Mouse (Mus musculus): ENCODE measurements around the gene Elp4.

The Elp4 gene

DNA sequence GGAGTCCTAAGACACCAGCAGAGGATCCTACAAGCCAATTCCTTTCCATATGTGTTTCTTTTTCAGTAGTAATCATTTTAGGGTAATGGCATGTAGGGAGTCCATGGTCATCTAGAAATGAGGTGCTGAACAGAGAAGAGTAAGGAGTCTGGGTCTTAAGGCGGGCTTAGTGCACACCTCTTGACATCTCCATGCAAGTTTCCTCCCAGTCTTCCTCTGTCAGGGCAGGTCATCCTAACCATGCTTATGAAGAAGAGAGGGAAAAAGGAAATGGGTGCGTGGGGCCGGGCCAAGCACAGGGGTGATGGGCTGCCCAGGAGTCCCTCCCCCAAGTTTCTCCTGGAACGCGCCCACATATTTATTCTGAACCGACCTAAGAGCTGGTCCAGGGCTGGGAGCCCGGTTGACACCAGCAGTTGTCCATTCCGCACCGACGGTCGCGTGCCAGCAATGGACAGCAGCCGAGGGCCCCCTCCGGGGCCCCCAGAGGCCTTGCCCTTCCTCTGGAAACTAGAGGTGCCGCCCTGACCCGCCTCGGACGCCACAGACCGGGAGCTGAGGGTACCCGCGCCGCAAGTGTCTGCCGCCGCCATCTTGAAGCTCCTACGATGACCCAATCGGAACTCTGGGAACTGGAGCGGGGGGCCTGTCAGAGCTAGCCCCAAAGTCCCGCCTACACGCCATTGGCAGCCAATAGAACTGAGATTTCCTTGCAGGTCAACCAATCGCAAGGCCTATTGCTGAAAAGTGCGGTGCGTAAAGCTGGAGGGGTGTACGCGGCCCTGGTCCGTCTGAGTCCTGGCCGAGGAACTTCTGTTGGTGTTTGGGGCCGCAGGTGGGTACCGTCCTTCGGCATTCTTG, at the start of gene Elp4, which contains the start of gene Immp1l:
Gene Elp4, minus strand, starts transcription at position 669 of the 861 bp plus-strand sequence.
Gene Immp1l, plus strand, starts transcription at position 743 of the 861 bp plus-strand sequence.
- in situ Hi-C loops (cut with MboI; ENCODE audit: low pct_unique_long_range_greater_than_20kb in 1 of 2, low sequenced_read_pairs in 2 of 2, unreplicated experiment in 1 of 2), result no loop called here

DNA sequence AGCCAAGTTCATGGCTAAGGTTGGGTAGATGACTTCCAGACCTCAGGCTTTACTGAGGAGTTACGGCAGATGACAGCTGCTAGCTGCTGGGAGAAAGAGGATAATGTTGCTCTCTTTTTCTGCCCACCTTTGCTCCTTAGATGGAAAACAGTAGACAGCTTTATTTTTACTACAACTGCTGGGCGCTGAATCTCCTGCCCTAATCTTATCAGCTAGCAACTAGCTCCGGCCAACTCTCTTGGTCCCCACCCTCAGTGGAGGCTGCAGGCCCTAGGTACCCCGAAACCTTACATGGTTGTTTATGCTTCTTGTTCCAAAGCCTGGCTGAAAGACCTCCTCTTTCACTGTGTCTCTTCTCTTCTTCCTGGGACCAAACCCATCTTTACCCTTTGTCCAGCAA, 49.5 kb upstream of the Elp4 start:
- in situ Hi-C loops (cut with MboI; ENCODE audit: low pct_unique_long_range_greater_than_20kb in 1 of 2, low sequenced_read_pairs in 2 of 2, unreplicated experiment in 1 of 2), result no loop called here

DNA sequence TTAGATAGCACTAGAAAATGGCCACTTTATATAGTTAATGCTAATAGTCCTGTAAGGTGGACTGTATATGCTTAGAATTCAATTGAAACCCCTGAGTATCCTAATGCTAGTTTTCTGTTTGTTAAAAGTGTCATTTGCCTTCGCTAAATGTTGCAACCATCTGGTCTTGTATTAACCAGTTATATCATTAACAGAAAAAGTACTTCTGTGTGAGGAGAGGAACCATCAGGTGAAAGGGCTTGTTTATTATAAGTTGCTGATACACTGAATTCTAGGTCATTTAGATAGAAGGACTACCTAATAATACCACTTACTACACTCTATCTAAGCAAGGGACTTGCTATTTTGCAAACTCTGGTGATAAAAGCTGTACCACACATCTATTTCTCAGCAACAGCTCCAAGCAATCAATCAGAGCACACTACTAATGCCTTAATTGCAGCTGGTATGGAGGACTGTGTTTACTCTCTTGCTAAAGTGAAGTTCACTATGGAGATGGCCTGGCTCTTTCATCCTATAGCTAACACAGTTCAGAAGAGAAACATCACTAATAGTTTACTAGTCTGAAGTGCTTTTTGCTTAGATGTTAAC, 47.1 kb upstream of the Elp4 start:
- in situ Hi-C loops (cut with MboI; ENCODE audit: low pct_unique_long_range_greater_than_20kb in 1 of 2, low sequenced_read_pairs in 2 of 2, unreplicated experiment in 1 of 2), result no loop called here

DNA sequence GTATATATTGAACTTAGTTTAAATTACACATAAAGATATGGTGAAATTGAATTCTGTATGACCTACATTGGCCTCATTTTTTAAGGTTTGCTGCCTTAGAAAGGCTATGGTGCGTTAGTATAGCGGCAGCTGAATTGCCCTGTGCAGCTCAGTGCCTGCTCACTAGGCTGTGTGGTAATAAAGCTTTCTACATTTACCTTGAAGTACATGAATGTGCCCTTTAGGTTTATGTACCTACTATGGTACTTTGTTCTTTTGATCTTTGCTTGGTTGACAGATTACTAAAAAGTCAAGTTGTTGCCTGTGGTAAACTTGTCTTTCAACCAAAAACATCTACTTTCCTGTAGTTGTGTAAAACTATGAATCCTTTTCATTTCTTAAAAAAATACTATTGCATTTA, 45.8 kb upstream of the Elp4 start:
- in situ Hi-C loops (cut with MboI; ENCODE audit: low pct_unique_long_range_greater_than_20kb in 1 of 2, low sequenced_read_pairs in 2 of 2, unreplicated experiment in 1 of 2), result no loop called here

DNA sequence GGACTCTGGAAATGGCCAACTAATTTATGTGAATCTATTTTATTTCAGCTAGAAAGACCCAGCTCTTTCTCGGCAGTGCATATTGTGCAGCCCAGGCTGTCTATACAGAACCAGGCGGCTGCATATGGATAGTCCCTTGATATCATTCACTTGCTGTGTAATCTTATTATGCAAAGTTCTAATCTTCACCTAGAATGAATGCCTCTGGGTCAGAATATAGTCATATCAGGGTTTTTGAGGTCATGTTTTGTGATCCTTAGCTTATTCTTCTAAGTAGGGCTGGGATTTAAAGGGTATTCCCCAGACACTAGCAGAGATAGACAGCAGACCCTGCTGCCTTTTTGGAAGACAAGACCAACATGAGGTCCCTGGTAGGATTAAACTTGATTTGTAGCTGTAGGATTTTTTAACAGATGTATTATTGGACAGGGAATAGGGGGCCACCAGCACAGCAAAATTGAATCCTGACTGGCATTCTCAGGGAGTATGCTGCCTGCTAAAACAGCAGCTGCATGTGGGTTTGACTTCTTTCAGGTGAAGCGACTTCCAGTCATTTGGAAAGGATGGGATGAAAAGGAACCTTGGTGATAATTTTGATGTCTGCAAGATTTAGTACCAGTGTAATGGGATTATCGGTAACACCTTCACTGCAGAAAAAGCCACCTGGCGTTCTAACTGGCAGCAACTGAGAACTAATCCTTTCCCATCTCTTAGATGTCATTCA, 13.4 kb upstream of the Elp4 start:
- in situ Hi-C loops (cut with MboI; ENCODE audit: low pct_unique_long_range_greater_than_20kb in 1 of 2, low sequenced_read_pairs in 2 of 2, unreplicated experiment in 1 of 2), result no loop called here

DNA sequence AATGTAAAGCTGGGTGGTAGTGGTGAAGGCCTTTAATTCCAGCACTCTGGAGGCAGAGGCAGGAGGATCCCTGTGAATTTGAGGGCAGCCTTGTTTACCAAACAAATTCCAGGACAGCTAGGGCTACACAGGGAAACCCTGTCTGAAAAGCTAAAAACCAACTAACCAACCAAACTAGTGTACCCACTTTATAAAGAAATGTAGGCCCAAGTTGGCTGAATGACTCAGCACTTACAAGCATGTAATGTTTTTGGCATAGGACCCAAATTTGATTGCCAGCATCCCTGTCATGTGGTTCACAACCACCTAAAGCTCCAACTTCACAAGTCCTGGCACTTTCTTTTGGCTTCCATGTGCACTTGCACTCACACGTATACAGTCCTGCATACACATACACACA, 12.3 kb upstream of the Elp4 start:
- in situ Hi-C loops (cut with MboI; ENCODE audit: low pct_unique_long_range_greater_than_20kb in 1 of 2, low sequenced_read_pairs in 2 of 2, unreplicated experiment in 1 of 2), result no loop called here

DNA sequence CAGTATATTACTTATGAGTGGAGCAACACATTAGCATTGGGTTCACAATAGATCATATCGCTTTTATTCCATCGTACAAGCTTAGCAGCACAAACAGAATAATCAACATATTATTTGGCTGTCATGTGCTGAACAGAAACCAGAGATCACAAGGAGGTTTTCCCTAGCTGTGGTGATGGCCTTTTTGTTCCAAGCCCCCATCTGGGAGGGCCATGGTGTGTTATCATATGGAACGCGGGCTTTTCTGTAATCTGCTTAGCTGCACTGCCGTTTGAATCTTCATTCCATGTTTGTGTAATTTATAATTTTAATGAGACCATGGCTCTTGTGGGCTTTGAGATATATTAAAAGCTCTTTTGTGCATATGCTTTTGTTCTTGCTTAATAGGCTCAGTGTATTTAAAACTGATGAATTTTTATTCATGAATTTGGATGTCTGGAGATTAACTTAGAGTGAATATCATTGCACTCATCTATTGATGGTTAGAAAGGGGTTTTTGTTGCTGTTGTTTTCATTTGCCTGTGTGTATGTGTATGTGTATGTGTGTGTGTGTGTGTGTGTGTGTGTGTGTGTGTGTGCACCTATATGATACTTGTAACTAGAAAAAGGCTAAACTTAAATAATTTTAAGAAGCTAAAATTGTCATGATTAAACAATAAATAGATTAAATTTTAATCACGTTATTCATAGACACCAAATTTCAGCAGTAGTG, 9.4 kb upstream of the Elp4 start:
- in situ Hi-C loops (cut with MboI; ENCODE audit: low pct_unique_long_range_greater_than_20kb in 1 of 2, low sequenced_read_pairs in 2 of 2, unreplicated experiment in 1 of 2), result no loop called here

DNA sequence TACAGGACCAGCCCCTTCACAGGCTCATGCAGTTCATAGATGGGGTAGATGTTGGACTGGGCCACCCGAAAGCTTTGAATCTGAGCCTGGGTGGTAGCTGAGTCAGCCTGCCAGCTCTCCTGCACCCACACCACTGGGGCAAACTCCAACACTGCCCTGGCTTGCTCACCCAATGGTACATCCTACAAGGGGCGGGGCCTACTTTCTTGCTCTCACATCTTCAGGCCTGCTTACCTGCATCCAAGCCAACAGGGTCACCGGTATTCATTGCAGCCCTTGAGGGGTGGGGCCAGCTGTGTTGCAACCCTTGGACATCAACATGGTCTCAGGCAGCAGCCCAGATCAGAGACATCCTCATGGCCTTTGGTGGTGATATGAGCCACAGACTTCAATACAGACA, 6.2 kb upstream of the Elp4 start:
- in situ Hi-C loops (cut with MboI; ENCODE audit: low pct_unique_long_range_greater_than_20kb in 1 of 2, low sequenced_read_pairs in 2 of 2, unreplicated experiment in 1 of 2), result no loop called here

DNA sequence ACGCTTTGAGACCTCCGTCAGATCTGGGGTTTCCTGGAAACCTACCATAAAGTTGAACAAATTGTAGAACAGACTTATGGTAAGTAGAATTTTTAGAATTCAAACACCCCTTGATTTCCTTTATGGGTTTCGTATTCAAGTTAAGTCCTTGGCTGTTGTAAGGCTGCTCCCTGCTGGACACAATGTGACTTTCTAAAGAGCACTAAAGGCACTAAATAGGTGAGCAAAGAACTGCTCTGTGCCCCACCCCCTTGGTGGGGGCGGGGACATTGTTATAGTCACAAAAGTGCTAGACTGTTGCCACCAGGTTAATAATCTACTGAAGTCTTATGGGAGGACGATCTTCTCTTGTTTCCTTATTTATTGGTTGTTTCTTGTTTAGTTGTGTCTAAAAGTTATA, 4.0 kb upstream of the Elp4 start:
- in situ Hi-C loops (cut with MboI; ENCODE audit: low pct_unique_long_range_greater_than_20kb in 1 of 2, low sequenced_read_pairs in 2 of 2, unreplicated experiment in 1 of 2), result no loop called here

DNA sequence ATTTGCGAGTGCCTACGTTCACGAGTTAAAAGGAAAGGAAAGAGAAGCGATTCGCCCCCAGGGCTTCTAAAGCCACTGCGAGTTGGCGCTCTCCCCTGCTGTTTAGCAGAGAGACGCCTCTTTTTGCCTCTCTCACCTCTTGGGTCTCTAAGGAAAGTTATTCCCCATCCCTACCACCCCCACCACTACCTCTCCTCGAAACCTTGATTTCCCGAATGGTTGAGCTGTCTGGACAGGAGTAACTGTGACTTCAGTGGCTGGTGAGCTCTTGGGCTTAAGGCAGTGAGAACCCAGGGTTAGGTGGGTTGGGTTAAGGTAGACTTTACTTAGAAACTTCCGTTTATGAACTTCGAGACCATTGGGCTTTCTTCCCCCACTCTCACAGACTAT, 388 bp upstream of the Elp4 start:
- in situ Hi-C loops (cut with MboI; ENCODE audit: low pct_unique_long_range_greater_than_20kb in 1 of 2, low sequenced_read_pairs in 2 of 2, unreplicated experiment in 1 of 2), result no loop called here

DNA sequence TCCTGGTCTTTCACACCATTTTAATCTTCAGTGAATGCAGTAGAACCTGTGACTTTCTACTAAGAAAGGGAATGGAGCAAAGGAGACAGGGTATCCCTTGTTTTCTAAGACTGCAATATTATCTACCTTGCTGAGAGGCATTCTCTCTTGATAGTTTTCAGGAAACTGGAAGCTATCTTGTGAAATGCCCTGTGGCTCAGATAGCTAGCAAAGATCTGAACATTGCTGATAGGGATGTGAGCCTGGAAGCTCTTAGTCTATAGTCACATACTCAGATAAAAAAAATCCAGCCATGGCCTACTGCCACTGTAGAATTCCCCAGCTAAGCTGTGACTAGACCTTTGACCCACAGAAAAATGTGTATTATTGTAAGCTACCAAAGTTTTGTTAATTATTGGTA, 13.5 kb downstream of the Elp4 start:
- in situ Hi-C loops (cut with MboI; ENCODE audit: low pct_unique_long_range_greater_than_20kb in 1 of 2, low sequenced_read_pairs in 2 of 2, unreplicated experiment in 1 of 2), result no loop called here

DNA sequence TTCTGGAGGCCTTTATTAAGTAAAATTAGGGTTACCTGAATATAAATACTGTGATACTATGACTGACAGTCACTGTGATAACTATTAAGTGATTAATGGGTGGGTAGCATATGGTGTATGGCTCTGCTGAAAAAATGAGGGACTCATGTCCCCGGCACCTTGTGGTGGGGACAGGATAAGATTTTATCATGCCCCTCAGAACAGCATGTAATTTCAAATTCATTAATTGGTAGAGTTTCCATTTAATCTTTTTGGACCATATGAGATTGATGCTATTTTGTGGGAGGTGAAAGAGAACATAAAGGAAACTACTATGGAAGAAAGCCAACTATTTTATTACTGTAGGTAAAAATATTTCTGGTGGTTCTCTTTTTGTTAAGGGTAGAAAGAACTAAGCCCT, 31.0 kb downstream of the Elp4 start:
- in situ Hi-C loops (cut with MboI; ENCODE audit: low pct_unique_long_range_greater_than_20kb in 1 of 2, low sequenced_read_pairs in 2 of 2, unreplicated experiment in 1 of 2), result no loop called here

DNA sequence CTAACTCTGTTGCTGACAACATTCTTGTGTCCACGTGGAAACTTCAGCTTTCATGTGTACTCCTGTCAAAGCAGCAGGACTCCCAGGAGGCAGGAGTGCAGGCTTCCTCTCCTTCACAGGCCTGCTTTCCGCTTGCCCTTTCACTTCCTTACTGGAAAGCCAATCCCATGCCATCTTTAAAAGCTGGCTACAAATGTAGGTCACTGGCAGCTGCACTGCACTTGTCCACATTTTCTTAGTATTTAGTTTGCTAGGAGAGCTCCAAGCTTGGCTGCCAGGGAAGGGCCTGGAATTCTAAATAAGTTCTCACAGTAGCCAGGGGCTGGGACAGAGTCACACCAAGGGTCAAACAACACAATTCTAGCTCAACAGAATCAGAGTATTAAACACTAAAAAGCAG, 49.6 kb downstream of the Elp4 start:
- in situ Hi-C loops (cut with MboI; ENCODE audit: low pct_unique_long_range_greater_than_20kb in 1 of 2, low sequenced_read_pairs in 2 of 2, unreplicated experiment in 1 of 2), result no loop called here

DNA sequence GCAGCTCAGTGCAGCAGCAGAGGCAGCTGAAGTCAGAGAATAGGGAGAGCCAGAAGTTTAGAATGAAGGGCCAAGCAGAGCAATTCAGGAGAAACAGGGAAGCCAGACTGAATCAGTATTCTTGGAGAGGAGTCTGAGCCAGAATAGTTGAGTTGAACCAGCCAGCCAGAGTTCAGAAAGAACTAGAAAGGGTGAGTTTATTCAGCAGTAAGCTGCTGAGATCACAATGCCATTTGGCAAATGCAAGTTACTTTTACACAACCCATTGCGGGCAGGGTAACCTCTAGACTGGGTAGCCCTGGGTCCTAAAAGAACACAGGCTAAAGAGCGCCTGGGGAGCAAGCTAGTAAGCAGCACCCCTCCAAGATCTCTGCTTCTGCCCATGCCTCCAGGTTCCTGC, 51.4 kb downstream of the Elp4 start:
- in situ Hi-C loops (cut with MboI; ENCODE audit: low pct_unique_long_range_greater_than_20kb in 1 of 2, low sequenced_read_pairs in 2 of 2, unreplicated experiment in 1 of 2), result no loop called here

DNA sequence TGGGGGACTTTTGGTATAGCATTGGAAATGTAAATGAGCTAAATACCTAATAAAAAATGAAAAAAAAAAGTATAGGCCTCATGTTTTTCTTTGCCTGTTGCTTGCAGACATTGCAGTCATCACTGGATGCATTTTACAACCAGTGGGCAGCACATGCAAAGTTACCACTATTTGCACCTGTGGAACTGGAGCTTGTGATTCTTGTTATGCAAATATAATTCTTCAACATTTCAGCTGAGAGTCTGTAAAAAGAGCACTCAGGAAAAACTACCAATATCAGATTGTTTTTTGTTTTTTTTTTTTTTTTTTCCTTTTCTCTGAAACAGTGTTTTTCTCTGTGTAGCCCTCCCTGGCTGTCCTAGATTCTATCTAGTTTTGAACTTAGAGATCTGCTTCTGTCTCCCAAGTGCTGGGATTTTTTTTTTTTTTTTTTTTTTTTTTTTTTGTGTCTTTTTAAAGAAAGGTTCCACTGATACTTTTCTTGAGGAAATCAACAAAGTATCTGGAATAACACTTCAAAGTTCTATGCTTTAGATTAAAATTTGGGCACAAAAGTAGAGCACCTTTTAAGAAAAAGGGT, 52.6 kb downstream of the Elp4 start:
- in situ Hi-C loops (cut with MboI; ENCODE audit: low pct_unique_long_range_greater_than_20kb in 1 of 2, low sequenced_read_pairs in 2 of 2, unreplicated experiment in 1 of 2), result no loop called here

DNA sequence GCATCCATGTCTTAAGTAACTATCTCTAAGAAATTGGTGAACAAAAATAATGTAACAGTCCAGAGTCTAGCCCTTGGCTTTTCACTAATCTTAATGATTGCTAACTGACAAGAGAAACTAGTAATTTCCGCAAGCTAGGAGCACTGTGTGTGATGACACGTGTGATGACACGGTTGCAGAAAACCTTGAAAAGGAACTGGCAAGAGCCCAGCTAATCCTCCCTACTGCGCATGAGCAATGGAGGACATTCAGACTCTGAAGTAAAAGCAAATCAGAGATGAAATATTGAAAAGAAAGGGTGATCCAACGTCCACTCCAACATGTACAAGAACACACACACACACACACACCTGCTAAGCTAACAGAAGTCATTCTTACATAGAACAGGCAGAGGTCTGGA, 61.2 kb downstream of the Elp4 start:
- in situ Hi-C loops (cut with MboI; ENCODE audit: low pct_unique_long_range_greater_than_20kb in 1 of 2, low sequenced_read_pairs in 2 of 2, unreplicated experiment in 1 of 2), result no loop called here

DNA sequence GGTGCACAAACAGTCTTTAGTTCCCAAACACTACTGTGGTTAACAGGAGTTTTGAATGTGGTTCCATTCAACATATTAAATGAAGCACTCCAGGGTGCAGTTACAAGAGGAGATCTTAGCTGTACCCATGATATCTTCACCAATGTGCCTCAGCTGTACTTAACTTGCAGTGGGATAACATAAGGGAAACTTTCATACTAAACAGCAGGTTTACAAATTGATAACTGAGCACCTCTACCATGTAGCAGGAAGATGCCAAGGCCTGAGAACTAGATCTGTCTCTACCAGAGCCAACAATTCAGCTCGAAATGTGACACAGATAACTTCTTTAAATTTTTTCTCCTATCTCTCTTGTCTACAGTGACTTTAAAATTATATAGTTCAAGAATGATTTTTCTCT, 86.4 kb downstream of the Elp4 start:
- in situ Hi-C loops (cut with MboI; ENCODE audit: low pct_unique_long_range_greater_than_20kb in 1 of 2, low sequenced_read_pairs in 2 of 2, unreplicated experiment in 1 of 2), result no loop called here

DNA sequence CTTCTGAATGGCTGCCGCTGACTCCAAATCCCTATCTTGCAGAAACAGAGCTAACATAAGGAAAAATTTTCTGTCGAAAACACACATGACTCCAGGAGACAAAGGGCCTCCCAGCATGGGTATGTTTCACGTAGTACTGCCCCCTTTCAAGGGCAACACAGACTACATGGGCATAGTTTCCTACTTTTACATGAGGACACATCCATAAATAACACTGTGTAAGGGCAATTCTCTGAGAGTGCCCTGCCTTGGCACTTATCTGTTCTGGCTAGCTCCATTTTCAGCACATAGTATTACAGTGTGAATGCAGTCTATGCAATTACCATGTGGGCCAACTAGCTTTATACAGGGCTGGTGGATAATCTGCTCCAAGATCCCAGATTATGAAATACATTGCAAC, 89.2 kb downstream of the Elp4 start:
- in situ Hi-C loops (cut with MboI; ENCODE audit: low pct_unique_long_range_greater_than_20kb in 1 of 2, low sequenced_read_pairs in 2 of 2, unreplicated experiment in 1 of 2), result no loop called here

DNA sequence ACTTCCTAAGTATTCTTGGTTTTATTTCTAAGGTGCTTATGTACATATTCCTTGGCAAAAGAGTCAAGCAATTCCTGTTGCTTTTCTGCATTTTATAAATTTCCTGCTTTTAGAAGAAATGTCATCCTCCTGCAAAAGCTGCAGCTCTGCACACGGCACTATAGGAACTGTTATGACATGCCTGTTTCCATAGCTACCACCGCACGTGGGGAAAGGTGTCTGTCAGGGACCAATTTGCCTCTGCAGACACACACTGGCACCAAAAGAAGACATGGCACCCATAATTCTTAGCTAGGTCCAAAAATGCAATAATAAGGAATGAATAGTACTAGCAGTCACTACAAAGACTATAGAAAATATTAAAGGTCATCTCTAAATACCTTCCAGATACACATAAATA, 91.3 kb downstream of the Elp4 start:
- in situ Hi-C loops (cut with MboI; ENCODE audit: low pct_unique_long_range_greater_than_20kb in 1 of 2, low sequenced_read_pairs in 2 of 2, unreplicated experiment in 1 of 2), result no loop called here
